In the genomic region with DNA sequence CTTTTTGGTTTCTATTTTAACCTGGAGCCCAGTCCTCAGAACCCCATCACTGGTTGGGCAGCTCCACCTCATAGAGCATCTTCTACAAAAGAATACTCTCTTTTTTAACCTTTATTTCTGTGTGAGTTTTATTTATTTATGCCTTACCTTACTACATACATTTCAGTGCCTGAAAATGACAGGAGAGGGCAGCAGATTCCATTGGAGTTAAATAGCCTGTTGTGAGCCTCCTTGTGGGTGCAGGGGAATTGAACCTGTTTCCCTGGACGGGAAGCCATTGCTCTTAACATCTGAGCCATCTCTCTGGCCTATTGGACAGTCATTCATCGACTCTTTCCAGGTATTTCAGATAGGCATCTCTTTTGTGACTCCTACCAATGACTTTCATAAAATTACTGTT, we compare ENCODE assay signal across 28 mouse cellular contexts. TPM values are rescaled to one million over a fixed set of nuclear protein-coding genes. Genes with fewer than 3 reads are reported as not detected.
DNase-seq lines count a peak whose midpoint lies in the region; ATAC-seq and TF ChIP-seq lines count a peak whose summit lies in the region.
"Had no signal": no experiment of that assay in that cellular context is flagged by ENCODE, and none has a peak within 500 bp of the region (broad histone marks: within the 10 kb centered on the region; RNA-seq: fewer than 3 reads in every experiment).

No protein-coding gene starts in this region.

- no peak for TF ChIP-seq POLR2A in CH12.LX (IDR thresholded peaks at IDR 0.05; ENCODE audit: low read depth, low read length)

- WGBS in intestine, postnatal 0 days = 69% methylated on average over 2 of the region's 2 CpGs
- WGBS in intestine, embryonic 15.5 days = 77% methylated on average over 2 of the region's 2 CpGs

- dilution Hi-C loops in CH12.LX (cut with MboI; ENCODE audit: extremely low pct_ligation_motif_present, extremely low pct_unique_long_range_greater_than_20kb, low sequenced_read_pairs) = no loop called here

- no peak overlapping the region for H3K27ac ChIP-seq in intestine, postnatal 0 days (ENCODE audit: low read depth, low read length)
- no peak overlapping the region for H3K27ac ChIP-seq in intestine, embryonic 15.5 days
- H3K27ac ChIP-seq in CH12.LX (ENCODE audit: insufficient read depth, low read depth) = no peak overlapping the region
- H3K27ac ChIP-seq: forebrain, embryonic 15.5 days; hindbrain, embryonic 14.5 days; limb, embryonic 15.5 days; macrophage; midbrain, embryonic 10.5 days; neural tube, embryonic 15.5 days; stomach, embryonic 15.5 days had no signal

- no peak overlapping the region for H3K4me3 ChIP-seq in intestine, postnatal 0 days (ENCODE audit: low read depth, low read length)
- no peak overlapping the region for H3K4me3 ChIP-seq in intestine, embryonic 15.5 days (replicated peaks)
- no peak overlapping the region for H3K4me3 ChIP-seq in CH12.LX (replicated peaks in 1 of 3; ENCODE audit: low read depth in 2 of 3, low read length in 2 of 3, poor library complexity in 1 of 3)
- H3K4me3 ChIP-seq: forebrain, embryonic 15.5 days; limb, embryonic 15.5 days; midbrain, embryonic 10.5 days; neural tube, embryonic 15.5 days; stomach, embryonic 15.5 days had no signal

- no peaks in the 10 kb centered on the region for H3K36me3 ChIP-seq in intestine, postnatal 0 days (ENCODE audit: control insufficient read depth, insufficient read depth)
- no peaks in the 10 kb centered on the region for H3K36me3 ChIP-seq in intestine, embryonic 15.5 days
- H3K36me3 ChIP-seq in CH12.LX (replicated peaks in 1 of 2; ENCODE audit: control insufficient read depth in 1 of 2, insufficient read depth in 1 of 2, low read length in 1 of 2) = no peaks in the 10 kb centered on the region
- H3K36me3 ChIP-seq: forebrain, embryonic 15.5 days; limb, embryonic 15.5 days; midbrain, embryonic 10.5 days; neural tube, embryonic 15.5 days; stomach, embryonic 15.5 days had no signal

- in situ Hi-C loops in CH12.LX (cut with MboI; ENCODE audit: low pct_ligation_motif_present, low pct_unique_long_range_greater_than_20kb, low sequenced_read_pairs) = loop anchor here (10.0 kb wide), 1 partner anchor 71 kb away; no protein-coding TSS in a partner anchor

- H3K79me2 ChIP-seq in CH12.LX (replicated peaks; ENCODE audit: control insufficient read depth, extremely low read depth, insufficient read depth, poor library complexity, severe bottlenecking) = no peaks in the 10 kb centered on the region

- no peak for ATAC-seq in intestine, postnatal 0 days
- no peak for ATAC-seq in intestine, embryonic 15.5 days
- ATAC-seq: forebrain, embryonic 15.5 days had no signal

- no peak overlapping the region for H3K4me2 ChIP-seq in intestine, postnatal 0 days (replicated peaks; ENCODE audit: low read depth)
- H3K4me2 ChIP-seq in intestine, embryonic 15.5 days (replicated peaks) = no peak overlapping the region
- H3K4me2 ChIP-seq in CH12.LX (ENCODE audit: insufficient read depth, low read depth, poor library complexity, severe bottlenecking) = no peak overlapping the region
- H3K4me2 ChIP-seq: forebrain, embryonic 15.5 days; hindbrain, embryonic 14.5 days; limb, embryonic 15.5 days; neural tube, embryonic 15.5 days; stomach, embryonic 15.5 days had no signal

- no peak for TF ChIP-seq EP300 in CH12.LX (IDR thresholded peaks at IDR 0.05; ENCODE audit: low read length)

- H3K4me1 ChIP-seq in intestine, postnatal 0 days (replicated peaks; ENCODE audit: control insufficient read depth, insufficient read depth, low read length) = no peaks in the 10 kb centered on the region
- no peaks in the 10 kb centered on the region for H3K4me1 ChIP-seq in intestine, embryonic 15.5 days (replicated peaks)
- peaks cover 2 to 9% of the 10 kb centered on the region in 2 experiments; a peak in 1 of 4 replicates for H3K4me1 ChIP-seq in CH12.LX (ENCODE audit: control insufficient read depth in 1 of 2, insufficient read depth in 2 of 2)
- H3K4me1 ChIP-seq: forebrain, embryonic 15.5 days; limb, embryonic 15.5 days; midbrain, embryonic 10.5 days; neural tube, embryonic 15.5 days; stomach, embryonic 15.5 days had no signal

- TF ChIP-seq CTCF in intestine, postnatal 0 days (IDR thresholded peaks at IDR 0.05; ENCODE audit: low read depth) = peak; percentile 46
- TF ChIP-seq CTCF in CH12.LX (conservative IDR thresholded peaks at IDR 0.05 in 1 of 2, IDR thresholded peaks at IDR 0.05 in 1 of 2; ENCODE audit: low read depth in 2 of 2, low read length in 2 of 2) = peak in 1 of 2 experiments; percentile 32; a peak in 1 of 4 replicates

- DNase-seq in 3T3-L1 (ENCODE audit: low read depth, low spot score) (peak; percentile 56), CH12.LX (ENCODE audit: extremely low read depth) (no peak)
- peak; percentile 14 for DNase-seq in brain, adult 2 months (ENCODE audit: low read depth, low spot score)
- DNase-seq in urinary bladder, postnatal 14 days (ENCODE audit: low spot score) = no peak
- DNase-seq in lung, postnatal 4 days = no peak
- DNase-seq: adrenal gland, postnatal 10 days; cerebellum, adult 9-10 months; gastrocnemius, postnatal 10 days; heart, adult 18-20 months; heart, postnatal 36 days; kidney, postnatal 36 days; left cerebral cortex, postnatal 4 days; thymus, adult 18-20 months; thymus, postnatal 36 days had no signal

- no peaks in the 10 kb centered on the region for H3K9me3 ChIP-seq in intestine, postnatal 0 days (ENCODE audit: control insufficient read depth)
- H3K9me3 ChIP-seq in intestine, embryonic 15.5 days = no peaks in the 10 kb centered on the region
- H3K9me3 ChIP-seq in CH12.LX (replicated peaks; ENCODE audit: low read length) = peaks cover under 1% of the 10 kb centered on the region
- H3K9me3 ChIP-seq: forebrain, embryonic 15.5 days; limb, embryonic 15.5 days; neural tube, embryonic 15.5 days; stomach, embryonic 15.5 days had no signal

- no peaks in the 10 kb centered on the region for H3K27me3 ChIP-seq in intestine, postnatal 0 days (replicated peaks; ENCODE audit: control insufficient read depth, insufficient read depth, low read length)
- H3K27me3 ChIP-seq in intestine, embryonic 15.5 days (replicated peaks) = no peaks in the 10 kb centered on the region
- H3K27me3 ChIP-seq in CH12.LX (replicated peaks) = no peaks in the 10 kb centered on the region
- H3K27me3 ChIP-seq: forebrain, embryonic 15.5 days; limb, embryonic 15.5 days; neural tube, embryonic 15.5 days; stomach, embryonic 15.5 days had no signal

- peak; percentile 23 for TF ChIP-seq RAD21 in CH12.LX (IDR thresholded peaks at IDR 0.05; ENCODE audit: low read depth, low read length)

- H3K9ac ChIP-seq in intestine, postnatal 0 days (ENCODE audit: low read depth, low read length) = no peak overlapping the region
- no peak overlapping the region for H3K9ac ChIP-seq in intestine, embryonic 15.5 days
- H3K9ac ChIP-seq in CH12.LX (ENCODE audit: insufficient read depth, low read depth) = no peak overlapping the region
- H3K9ac ChIP-seq: forebrain, embryonic 15.5 days; hindbrain, embryonic 14.5 days; limb, embryonic 15.5 days; neural tube, embryonic 15.5 days; stomach, embryonic 15.5 days had no signal

TF ChIP-seq in CH12.LX, 34 proteins besides CTCF, POLR2A, EP300 and RAD21:
- 0 out of 2 replicates have a peak, but pooled peaks have one; percentile 5 for TF ChIP-seq SMC3 (IDR thresholded peaks at IDR 0.05; ENCODE audit: low read depth, low read length)
- no peak for TF ChIP-seq TCF12 (IDR thresholded peaks at IDR 0.05; ENCODE audit: low read depth, low read length)
- TF ChIP-seq KAT2A (IDR thresholded peaks at IDR 0.05; ENCODE audit: insufficient replicate concordance, low read length) = no peak
- TF ChIP-seq SIN3A (IDR thresholded peaks at IDR 0.05; ENCODE audit: low read length) = no peak
- no peak for TF ChIP-seq MYC (IDR thresholded peaks at IDR 0.05; ENCODE audit: low read depth, low read length)
- TF ChIP-seq BHLHE40 (IDR thresholded peaks at IDR 0.05; ENCODE audit: low read depth, low read length) = no peak
- no peak for TF ChIP-seq NRF1 (IDR thresholded peaks at IDR 0.05; ENCODE audit: low read depth, low read length)

RNA-seq across cellular contexts. Expression of a gene that starts 3.3 kb away (rescaled TPM):
- polyA plus RNA-seq in intestine, postnatal 0 days (2015; fragmentation: Nextera tagmentation; extraction: Ambion mirVana) = 9.1 and 10.4 TPM in 2 replicates
- polyA plus RNA-seq in intestine, embryonic 15.5 days (2015; fragmentation: Nextera tagmentation; extraction: Ambion mirVana) = 5.4 and 5.8 TPM in 2 replicates
- total RNA-seq in CH12.LX (2012; rRNA removed) (0.55 and 0.80 TPM in 2 replicates), CH12.LX (2014; rRNA removed) (1.3 and 1.8 TPM in 2 replicates)
- polyA plus RNA-seq in CH12.LX (2012; ENCODE audit: insufficient read length, low read depth) = 2.4 and 4.8 TPM in 2 replicates
- total RNA-seq: common myeloid progenitor, adult 5-6 weeks had no signal
- polyA plus RNA-seq: macrophage had no signal

RNA-seq across cellular contexts. Expression of a gene that starts 24.7 kb away (rescaled TPM):
- polyA plus RNA-seq in intestine, postnatal 0 days (2015; fragmentation: Nextera tagmentation; extraction: Ambion mirVana) = not detected in 2 replicates
- not detected in 2 replicates for polyA plus RNA-seq in intestine, embryonic 15.5 days (2015; fragmentation: Nextera tagmentation; extraction: Ambion mirVana)
- total RNA-seq in CH12.LX (2012; rRNA removed) (not detected in 2 replicates), CH12.LX (2014; rRNA removed) (not detected in 2 replicates)
- not detected in 2 replicates for polyA plus RNA-seq in CH12.LX (2012; ENCODE audit: insufficient read length, low read depth)
- total RNA-seq: common myeloid progenitor, adult 5-6 weeks; left cerebral cortex, postnatal 4 days had no signal
- polyA plus RNA-seq: heart, embryonic 14.5 days; hindbrain, embryonic 14.5 days; intestine, embryonic 14.5 days; limb, embryonic 15.5 days; liver, embryonic 16.5 days; lung, embryonic 16.5 days; macrophage; midbrain, embryonic 10.5 days; neural tube, embryonic 15.5 days; stomach, embryonic 15.5 days had no signal

RNA-seq across cellular contexts. Expression of a gene that starts 33.2 kb away (rescaled TPM):
- polyA plus RNA-seq in intestine, postnatal 0 days (2015; fragmentation: Nextera tagmentation; extraction: Ambion mirVana) = 6.9 and 7.5 TPM in 2 replicates
- 3.6 and 4.0 TPM in 2 replicates for polyA plus RNA-seq in intestine, embryonic 15.5 days (2015; fragmentation: Nextera tagmentation; extraction: Ambion mirVana)
- total RNA-seq in CH12.LX (2012; rRNA removed) (8.4 and 9.9 TPM in 2 replicates), CH12.LX (2014; rRNA removed) (19.8 and 20.1 TPM in 2 replicates)
- 21.9 TPM in 2 replicates for polyA plus RNA-seq in CH12.LX (2012; ENCODE audit: insufficient read length, low read depth)

RNA-seq across cellular contexts. Expression of a gene that starts 52.5 kb away (rescaled TPM):
- polyA plus RNA-seq in intestine, postnatal 0 days (2015; fragmentation: Nextera tagmentation; extraction: Ambion mirVana) = 1.9 TPM in 2 replicates
- 2.3 and 2.5 TPM in 2 replicates for polyA plus RNA-seq in intestine, embryonic 15.5 days (2015; fragmentation: Nextera tagmentation; extraction: Ambion mirVana)
- total RNA-seq in CH12.LX (2012; rRNA removed) = 0.38 and 0.59 TPM in 2 replicates
- total RNA-seq in CH12.LX (2014; rRNA removed) = 1.0 and 1.2 TPM in 2 replicates
- polyA plus RNA-seq in CH12.LX (2012; ENCODE audit: insufficient read length, low read depth) = 2.1 and 2.4 TPM in 2 replicates

Comparison
In these comparisons a context has a peak if more than half of its experiments do, and no peak if none do; other contexts are left out.
1. DNase-seq: peak in 3T3-L1 (single experiment) and brain, adult 2 months (single experiment); none in CH12.LX (single experiment), urinary bladder, postnatal 14 days (single experiment) and lung, postnatal 4 days (0 of 2).